Mouse (Mus musculus) testis, adult 2 months (tissue): Measurements from ENCODE around the gene Yrdc. TPM values are rescaled to one million over a fixed set of nuclear protein-coding genes. Genes with fewer than 3 reads are reported as not detected.

Experiments used
- H3K27ac ChIP-seq: fragments of 200-500 bp; 2 replicates; pipeline ENCODE4 v1.5.1; 2012; ENCODE audit warnings: low read depth, low read length; ENCODE audit not compliant: control insufficient read depth, insufficient read depth
- H3K27me3 ChIP-seq: fragments of 200-500 bp; 2 replicates; pipeline ENCODE4 v1.6.1; 2012; ENCODE audit warnings: mild to moderate bottlenecking, low read length, moderate library complexity; ENCODE audit not compliant: control insufficient read depth, insufficient read depth
- H3K36me3 ChIP-seq: fragments of 200-500 bp; 2 replicates; pipeline ENCODE4 v1.6.1; 2012; ENCODE audit warnings: mild to moderate bottlenecking, low read length; ENCODE audit not compliant: control insufficient read depth, insufficient read depth
- H3K4me1 ChIP-seq: fragments of 200-500 bp; 2 replicates; pipeline ENCODE4 v1.6.1; 2012; ENCODE audit warnings: low read length; ENCODE audit not compliant: control insufficient read depth, insufficient read depth
- H3K4me3 ChIP-seq: fragments of 200-500 bp; 2 replicates; pipeline ENCODE4 v1.5.1; 2012; ENCODE audit warnings: low read depth, mild to moderate bottlenecking, low read length, moderate library complexity, mixed read lengths; ENCODE audit not compliant: control insufficient read depth
- CTCF ChIP-seq: fragments of 200-500 bp; IDR thresholded peaks from 2 replicates; pipeline ENCODE4 v1.5.1; 2012; ENCODE audit warnings: low read depth, mild to moderate bottlenecking, inconsistent platforms, low read length, moderate library complexity; ENCODE audit not compliant: control insufficient read depth, insufficient read depth, insufficient replicate concordance
- POLR2A ChIP-seq: fragments of 200-500 bp; IDR thresholded peaks from 2 replicates; pipeline ENCODE4 v1.6.1; 2012; ENCODE audit warnings: low read depth, mild to moderate bottlenecking, inconsistent platforms, low read length, moderate library complexity; ENCODE audit not compliant: control insufficient read depth
- polyA plus RNA-seq: library from polyadenylated mRNA; depleted of rRNA; stranded (reverse); fragments of >200 nt; gene quantifications from 2 replicates; pipeline ENCODE4 v1.2.3, GENCODE M21; 2012

Yrdc gene
- polyA plus RNA-seq, 1 experiment: 54.1 TPM

GRCm38 (mm10) chr4:124810056-124810455 lies 40.4 kb upstream of the Yrdc start:
- peaks cover 6% of the 10 kb centered on the region for H3K4me1 ChIP-seq
- no peak overlapping the region for H3K4me3 ChIP-seq
- peaks cover 3% of the 10 kb centered on the region for H3K36me3 ChIP-seq
- H3K27ac ChIP-seq: no peak overlapping the region
- TF ChIP-seq CTCF (no peak), POLR2A (no peak)
- no peaks in the 10 kb centered on the region for H3K27me3 ChIP-seq

- H3K36me3 ChIP-seq: peaks cover 2% of the 10 kb centered on the region; the same call in 1 of the 2 replicates
- peaks cover 6% of the 10 kb centered on the region for H3K4me1 ChIP-seq
- H3K4me3 ChIP-seq: no peak overlapping the region
- no peaks in the 10 kb centered on the region for H3K27me3 ChIP-seq
- TF ChIP-seq POLR2A: no peak
- no peak for TF ChIP-seq CTCF
- H3K27ac ChIP-seq: no peak overlapping the region
These were observed 39.0 kb upstream of the Yrdc start for GRCm38 (mm10) chr4:124811347-124811975.

- no peaks in the 10 kb centered on the region; the same call in 1 of the 2 replicates for H3K4me1 ChIP-seq
- H3K36me3 ChIP-seq: peaks cover 2% of the 10 kb centered on the region; the same call in 1 of the 2 replicates
- peak overlapping the region; percentile 22; the same call in 1 of the 2 replicates for H3K27ac ChIP-seq
- TF ChIP-seq POLR2A: no peak
- no peak for TF ChIP-seq CTCF
- no peaks in the 10 kb centered on the region for H3K27me3 ChIP-seq
- no peak overlapping the region for H3K4me3 ChIP-seq
These were observed 34.6 kb upstream of the Yrdc start for GRCm38 (mm10) chr4:124815901-124816300.

GRCm38 (mm10) chr4:124817803-124818202 lies 32.7 kb upstream of the Yrdc start:
- Histone ChIP-seq H3K4me1 (no peaks in the 10 kb centered on the region; the same call in 1 of the 2 replicates), H3K27ac (no peak overlapping the region), H3K27me3 (no peaks in the 10 kb centered on the region), H3K4me3 (no peak overlapping the region), H3K36me3 (peaks cover 4% of the 10 kb centered on the region)
- TF ChIP-seq CTCF: no peak
- TF ChIP-seq POLR2A: no peak

DNA sequence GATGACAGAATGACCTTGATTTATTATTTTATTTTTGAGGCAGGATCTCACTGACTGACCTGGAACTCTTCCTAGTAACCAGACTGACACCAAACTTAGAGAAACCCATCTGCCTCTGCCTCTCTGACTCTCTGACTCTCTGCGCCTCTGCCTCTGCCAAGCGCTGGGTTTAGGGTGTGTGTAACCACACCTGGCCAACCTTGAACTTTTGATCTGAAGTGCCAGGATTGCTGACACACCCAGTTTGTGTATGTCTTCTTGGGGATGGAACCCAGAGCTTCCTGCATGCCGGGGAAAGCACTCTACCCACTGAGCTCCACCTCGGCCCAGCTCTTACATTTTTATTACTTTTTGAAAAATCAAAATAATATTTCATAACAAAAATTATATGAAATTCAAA lies 31.6 kb upstream of the Yrdc start:
- H3K4me3 ChIP-seq: no peak overlapping the region
- H3K36me3 ChIP-seq: peaks cover 4% of the 10 kb centered on the region
- TF ChIP-seq POLR2A: no peak
- TF ChIP-seq CTCF: no peak
- no peak overlapping the region for H3K27ac ChIP-seq
- H3K4me1 ChIP-seq: no peaks in the 10 kb centered on the region; the same call in 1 of the 2 replicates
- H3K27me3 ChIP-seq: no peaks in the 10 kb centered on the region

DNA sequence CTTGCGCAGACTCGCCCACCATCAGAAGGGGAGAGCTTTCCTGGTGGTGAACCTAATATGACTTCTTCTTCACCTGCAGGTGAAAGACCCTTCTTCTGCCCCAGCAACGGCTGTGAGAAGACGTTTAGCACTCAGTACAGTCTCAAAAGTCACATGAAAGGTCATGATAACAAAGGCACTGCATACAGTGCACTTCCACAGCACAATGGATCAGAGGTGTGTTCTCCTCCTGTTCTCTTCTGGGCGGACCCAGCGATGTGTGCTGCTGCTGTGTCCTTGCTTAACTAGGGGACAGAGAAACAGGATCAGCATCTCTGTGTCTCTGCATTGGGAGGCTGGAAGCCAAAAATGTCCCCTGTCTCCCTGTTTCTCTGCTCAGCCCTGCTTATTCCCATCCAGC lies 25.5 kb upstream of the Yrdc start:
- peaks cover 5% of the 10 kb centered on the region for H3K36me3 ChIP-seq
- no peak overlapping the region for H3K27ac ChIP-seq
- no peak overlapping the region for H3K4me3 ChIP-seq
- TF ChIP-seq POLR2A (no peak), CTCF (no peak)
- H3K27me3 ChIP-seq: no peaks in the 10 kb centered on the region
- no peaks in the 10 kb centered on the region for H3K4me1 ChIP-seq

- no peak for TF ChIP-seq POLR2A
- TF ChIP-seq CTCF: no peak
- Histone ChIP-seq H3K27ac (no peak overlapping the region), H3K27me3 (no peaks in the 10 kb centered on the region), H3K36me3 (peaks cover 5% of the 10 kb centered on the region), H3K4me3 (no peak overlapping the region), H3K4me1 (no peaks in the 10 kb centered on the region)
These were observed 25.0 kb upstream of the Yrdc start for GRCm38 (mm10) chr4:124825371-124825965.

DNA sequence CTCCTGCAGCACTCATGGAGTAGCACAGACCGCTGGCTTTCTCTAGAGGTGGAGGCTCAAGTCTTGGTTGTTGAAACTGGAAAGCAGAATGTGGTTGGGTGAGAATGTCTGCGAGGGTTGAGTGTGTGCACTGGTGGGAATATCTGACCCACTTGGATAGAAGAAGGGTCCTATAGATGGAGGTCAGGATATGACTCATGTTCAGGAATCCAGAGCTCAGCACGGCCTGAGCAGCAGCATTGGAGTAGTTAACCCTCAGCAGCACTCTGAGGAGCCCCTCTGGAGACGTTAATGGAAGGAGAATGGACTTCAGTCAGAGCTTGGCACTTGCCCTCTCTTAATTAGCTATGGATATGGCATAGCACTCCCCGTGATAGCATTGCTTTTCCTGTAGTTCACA lies 20.8 kb upstream of the Yrdc start:
- H3K27me3 ChIP-seq: no peaks in the 10 kb centered on the region
- no peak overlapping the region for H3K4me3 ChIP-seq
- no peaks in the 10 kb centered on the region for H3K4me1 ChIP-seq
- H3K27ac ChIP-seq: no peak overlapping the region
- TF ChIP-seq POLR2A (no peak), CTCF (no peak)
- H3K36me3 ChIP-seq: peaks cover 4% of the 10 kb centered on the region
